Mouse (Mus musculus) heart, embryonic 10.5 days (tissue): ENCODE data around the gene Cfap97d1. TPM values are rescaled to one million over a fixed set of nuclear protein-coding genes. Genes with fewer than 3 reads are reported as not detected.

Experiments
- DNase-seq: peaks from one replicate; pipeline ENCODE4 v3.0.0-alpha.2; 2017; ENCODE audit warnings: low spot score
- H3K27ac ChIP-seq: fragments of 300-500 bp; sonication (generic); 2 replicates; pipeline ENCODE4 v1.5.1; 2016; ENCODE audit warnings: mild to moderate bottlenecking
- H3K27me3 ChIP-seq: fragments of 300-500 bp; sonication (generic); 2 replicates; pipeline ENCODE4 v1.6.1; 2016; ENCODE audit warnings: mild to moderate bottlenecking; ENCODE audit not compliant: poor library complexity, insufficient read depth, severe bottlenecking
- H3K36me3 ChIP-seq: fragments of 300-500 bp; sonication (generic); 2 replicates; pipeline ENCODE4 v1.6.1; 2016; ENCODE audit warnings: mild to moderate bottlenecking, moderate library complexity
- H3K4me1 ChIP-seq: fragments of 300-500 bp; sonication (generic); 2 replicates; pipeline ENCODE4 v1.6.1; 2016; ENCODE audit warnings: mild to moderate bottlenecking
- H3K4me3 ChIP-seq: fragments of 300-500 bp; sonication (generic); 2 replicates; pipeline ENCODE4 v1.5.1; 2016; ENCODE audit warnings: mild to moderate bottlenecking, moderate library complexity
- H3K9me3 ChIP-seq: fragments of 300-500 bp; sonication (generic); 2 replicates; pipeline ENCODE4 v1.6.1; 2016; ENCODE audit warnings: mild to moderate bottlenecking, moderate library complexity
- WGBS: fragments of 180-500 bp; shearing (Covaris S2); methylation state at CpG from one replicate; pipeline ENCODE4 v1.1.7; 2016; 5-methylcytosine and 5-hydroxymethylcytosine counted together
- polyA plus RNA-seq: library from polyadenylated mRNA; unstranded; fragments of >200 nt; fragmentation: Nextera tagmentation; extraction: Ambion mirVana; gene quantifications from 2 replicates; pipeline ENCODE4 v1.2.1, GENCODE M21; 2016

Cfap97d1 gene
- polyA plus RNA-seq, 1 experiment from 2014 or later = not detected

DNA sequence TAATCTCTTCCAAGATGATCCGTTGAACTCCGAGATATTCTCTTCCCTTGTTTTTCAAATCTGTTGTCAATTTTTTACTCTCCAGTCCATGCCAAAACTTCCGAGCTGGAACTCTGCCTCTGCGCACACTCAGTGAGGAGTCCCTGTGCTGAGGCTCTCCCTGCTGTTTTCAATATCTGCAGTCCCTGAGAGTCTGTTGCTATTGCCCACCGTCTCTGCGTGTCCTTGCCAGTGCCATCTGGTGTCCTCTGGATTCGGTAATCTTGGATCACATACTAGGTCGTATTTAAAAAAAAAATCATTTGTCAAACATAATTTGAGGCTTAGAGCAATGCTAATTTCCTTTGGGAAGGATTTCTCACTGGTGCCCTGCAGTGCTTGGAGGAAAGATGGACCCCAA lies 50.8 kb downstream of the Cfap97d1 start:
- 79% methylated on average over 8 of the region's 8 CpGs for WGBS
- Histone ChIP-seq H3K36me3 (no peaks in the 10 kb centered on the region), H3K9me3 (no peaks in the 10 kb centered on the region), H3K27ac (no peak overlapping the region), H3K27me3 (peaks cover 19% of the 10 kb centered on the region), H3K4me1 (0 out of 2 replicates have a peak, but pooled peaks cover 4% of the 10 kb centered on the region), H3K4me3 (no peak overlapping the region)
- DNase-seq = no peak

GRCm38 (mm10) chr11:102035456-102035960 lies 51.4 kb downstream of the Cfap97d1 start:
- H3K9me3 ChIP-seq = no peaks in the 10 kb centered on the region
- no peak overlapping the region for H3K27ac ChIP-seq
- peaks cover 18% of the 10 kb centered on the region for H3K27me3 ChIP-seq
- WGBS = 67% methylated on average over 5 of the region's 5 CpGs
- H3K4me3 ChIP-seq = no peak overlapping the region
- no peaks in the 10 kb centered on the region for H3K36me3 ChIP-seq
- 0 out of 2 replicates have a peak, but pooled peaks cover 4% of the 10 kb centered on the region for H3K4me1 ChIP-seq
- no peak for DNase-seq

DNA sequence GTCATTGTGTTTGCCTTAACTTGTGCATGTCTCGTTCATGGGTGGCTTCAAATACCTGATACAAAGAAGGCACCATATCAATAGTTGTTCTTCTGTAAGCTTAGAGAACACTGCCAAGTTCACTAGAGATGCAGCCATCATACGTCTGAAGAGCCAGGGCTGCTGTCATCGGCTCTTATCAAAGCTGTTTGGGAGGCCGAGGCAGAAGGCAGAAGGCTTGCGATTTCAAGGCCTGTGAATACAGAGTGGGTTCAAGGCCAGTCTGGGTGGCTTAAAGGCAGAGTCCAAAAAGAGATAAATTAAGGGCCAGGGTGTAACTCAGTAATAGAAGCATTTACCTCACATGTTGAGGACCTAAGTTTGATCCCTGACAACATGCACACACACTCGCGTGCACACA lies 52.3 kb downstream of the Cfap97d1 start:
- WGBS = 57% methylated on average over 7 of the region's 7 CpGs
- no peak overlapping the region for H3K27ac ChIP-seq
- no peaks in the 10 kb centered on the region for H3K9me3 ChIP-seq
- H3K36me3 ChIP-seq = no peaks in the 10 kb centered on the region
- H3K4me3 ChIP-seq = no peak overlapping the region
- H3K27me3 ChIP-seq = peaks cover 15% of the 10 kb centered on the region
- DNase-seq = no peak
- H3K4me1 ChIP-seq = peaks cover 4% of the 10 kb centered on the region; the same call in 1 of the 2 replicates

GRCm38 (mm10) chr11:102037789-102038188 lies 53.7 kb downstream of the Cfap97d1 start:
- H3K36me3 ChIP-seq = no peaks in the 10 kb centered on the region
- no peak for DNase-seq
- WGBS = 76% methylated on average over 6 of the region's 6 CpGs

GRCm38 (mm10) chr11:102039487-102040137 lies 55.5 kb downstream of the Cfap97d1 start:
- no peaks in the 10 kb centered on the region for H3K36me3 ChIP-seq
- H3K9me3 ChIP-seq = no peaks in the 10 kb centered on the region
- H3K27me3 ChIP-seq = peaks cover 12% of the 10 kb centered on the region
- WGBS = 71% methylated on average over 13 of the region's 13 CpGs
- H3K27ac ChIP-seq = no peak overlapping the region
- peaks cover 4% of the 10 kb centered on the region; the same call in 1 of the 2 replicates for H3K4me1 ChIP-seq
- DNase-seq = no peak
- no peak overlapping the region for H3K4me3 ChIP-seq

More at GRCm38 (mm10) chr11:102037789-102038188, 53.7 kb downstream of the Cfap97d1 start:
- no peak overlapping the region for H3K4me3 ChIP-seq
- H3K4me1 ChIP-seq = peaks cover 4% of the 10 kb centered on the region; the same call in 1 of the 2 replicates
- H3K9me3 ChIP-seq = no peaks in the 10 kb centered on the region
- no peak overlapping the region for H3K27ac ChIP-seq
- peaks cover 15% of the 10 kb centered on the region for H3K27me3 ChIP-seq

DNA sequence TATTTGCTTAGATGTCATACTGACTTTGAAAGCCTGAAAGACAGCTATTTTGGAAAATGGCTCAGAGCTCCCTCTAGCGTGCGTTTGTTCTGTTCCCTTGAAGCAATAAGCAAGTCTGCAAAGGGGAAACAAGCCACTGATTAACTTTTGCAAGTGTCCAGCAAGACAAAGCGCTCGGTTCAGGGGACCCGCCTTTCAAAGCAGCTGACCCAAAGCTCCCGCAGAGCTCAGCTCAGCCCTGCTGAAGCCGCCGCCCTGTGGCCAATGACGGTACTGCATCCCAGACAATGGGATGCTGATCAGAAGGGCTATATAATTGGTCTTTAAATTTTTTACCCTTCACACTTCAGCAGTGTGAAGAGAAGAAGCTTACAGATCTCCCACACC lies 56.1 kb downstream of the Cfap97d1 start:
- H3K4me1 ChIP-seq = peaks cover 4% of the 10 kb centered on the region; the same call in 1 of the 2 replicates
- H3K36me3 ChIP-seq = no peaks in the 10 kb centered on the region
- 0% methylated on average over 9 of the region's 9 CpGs for WGBS
- DNase-seq = peak; percentile 92
- no peaks in the 10 kb centered on the region for H3K9me3 ChIP-seq
- no peak overlapping the region for H3K27ac ChIP-seq
- H3K4me3 ChIP-seq = no peak overlapping the region
- H3K27me3 ChIP-seq = peaks cover 12% of the 10 kb centered on the region

GRCm38 (mm10) chr11:102040646-102041045 lies 56.6 kb downstream of the Cfap97d1 start:
- no peak overlapping the region for H3K4me3 ChIP-seq
- 68% methylated on average over 4 of the region's 4 CpGs for WGBS
- H3K4me1 ChIP-seq = peaks cover 4% of the 10 kb centered on the region; the same call in 1 of the 2 replicates
- DNase-seq = no peak
- peaks cover 3% of the 10 kb centered on the region; the same call in 1 of the 2 replicates for H3K9me3 ChIP-seq
- peaks cover 12% of the 10 kb centered on the region for H3K27me3 ChIP-seq
- H3K27ac ChIP-seq = no peak overlapping the region
- peaks cover 2% of the 10 kb centered on the region; the same call in 1 of the 2 replicates for H3K36me3 ChIP-seq

GRCm38 (mm10) chr11:102041350-102041949 lies 57.4 kb downstream of the Cfap97d1 start, which contains the start of gene Cd300lg:
Cd300lg (plus strand) TSS chr11:102041509.
- no peak within 1 kb of the TSS for H3K27ac ChIP-seq
- peaks cover 4% of the 10 kb centered on the region; the same call in 1 of the 2 replicates for H3K4me1 ChIP-seq
- no peak for DNase-seq
- peaks cover 9% of the 10 kb centered on the region for H3K9me3 ChIP-seq
- WGBS = 65% methylated on average over 5 of the region's 5 CpGs
- H3K4me3 ChIP-seq = no peak within 1 kb of the TSS
- H3K36me3 ChIP-seq = peaks cover 8% of the 10 kb centered on the region; the same call in 1 of the 2 replicates
- H3K27me3 ChIP-seq = peaks cover 12% of the 10 kb centered on the region

Other genes starting within 250 kb of the Cfap97d1 start
- 9.4 and 10.8 TPM in 2 replicates for gene Etv4, start 198.9 kb upstream of the Cfap97d1 start, polyA plus RNA-seq
- 5.7 and 8.2 TPM in 2 replicates for gene Meox1, start 89.9 kb upstream of the Cfap97d1 start, polyA plus RNA-seq
- gene Sost, start 17.3 kb upstream of the Cfap97d1 start, polyA plus RNA-seq = 0.36 and 0.96 TPM in 2 replicates
- gene Dusp3, start 2.7 kb downstream of the Cfap97d1 start, polyA plus RNA-seq = 32.3 and 47.3 TPM in 2 replicates
- gene Mpp3, start 44.2 kb downstream of the Cfap97d1 start, polyA plus RNA-seq = 3.4 and 5.1 TPM in 2 replicates
- gene Cd300lg, start 57.2 kb downstream of the Cfap97d1 start, polyA plus RNA-seq = 0.83 and 0.94 TPM in 2 replicates
- gene Mpp2, start 104.2 kb downstream of the Cfap97d1 start, polyA plus RNA-seq = 19.0 and 20.1 TPM in 2 replicates
- gene Ppy, start 117.0 kb downstream of the Cfap97d1 start, polyA plus RNA-seq = not detected in 2 replicates
- 3.0 TPM in 1 of 2 replicates, not detected in the other for gene Pyy, start 123.6 kb downstream of the Cfap97d1 start, polyA plus RNA-seq
- gene Nags, start 161.2 kb downstream of the Cfap97d1 start, polyA plus RNA-seq = 0.25 and 1.3 TPM in 2 replicates
- gene Tmem101, start 172.1 kb downstream of the Cfap97d1 start, polyA plus RNA-seq = 40.8 and 44.6 TPM in 2 replicates
- 90.9 and 108 TPM in 2 replicates for gene Lsm12, start 201.0 kb downstream of the Cfap97d1 start, polyA plus RNA-seq
- gene G6pc3, start 205.3 kb downstream of the Cfap97d1 start, polyA plus RNA-seq = 35.0 and 40.9 TPM in 2 replicates
- 84.9 and 103 TPM in 2 replicates for gene Hdac5, start 245.9 kb downstream of the Cfap97d1 start, polyA plus RNA-seq